In the genomic region with DNA sequence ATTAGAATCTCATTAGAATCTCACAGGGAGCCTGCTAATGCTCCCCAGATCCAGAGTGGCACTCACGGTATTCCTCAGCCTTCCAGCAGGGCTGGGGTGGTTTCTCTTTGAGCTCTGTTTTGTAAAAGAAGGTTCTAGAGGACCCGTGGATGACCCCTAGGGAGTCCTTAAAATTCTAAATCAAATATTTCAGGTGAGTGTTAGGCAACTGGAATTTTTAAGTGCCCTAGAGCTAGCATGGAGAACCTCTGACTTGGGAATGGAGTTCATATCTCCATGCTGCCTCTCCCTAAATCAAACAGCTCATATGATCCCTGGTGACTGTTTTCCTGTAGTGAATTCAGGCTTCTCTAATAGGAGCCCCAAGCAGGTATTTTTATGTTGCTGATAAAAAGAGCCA, we compare ENCODE assay signal across 19 mouse cellular contexts.
"Had no signal": no experiment of that assay in that cellular context is flagged by ENCODE, and none has a peak within 500 bp of the region (broad histone marks: within the 10 kb centered on the region; RNA-seq: fewer than 3 reads in every experiment).

No protein-coding gene starts in this region.

- H3K4me1 ChIP-seq: liver, embryonic 13.5 days; midbrain, embryonic 12.5 days; midbrain, embryonic 15.5 days; neural tube, embryonic 12.5 days; neural tube, embryonic 15.5 days had no signal

- DNase-seq: kidney, adult 18-20 months; kidney, adult 9 months; kidney, postnatal 25 days; liver, embryonic 13.5 days; right cerebral cortex, adult 18-20 months; right cerebral cortex, postnatal 14 days; right cerebral cortex, postnatal 4 days; thymus, adult 2 months; thymus, postnatal 14 days; thymus, postnatal 4 days had no signal

- H3K9me3 ChIP-seq: liver, embryonic 13.5 days; midbrain, embryonic 12.5 days; midbrain, embryonic 15.5 days; neural tube, embryonic 12.5 days; neural tube, embryonic 15.5 days had no signal

- H3K4me2 ChIP-seq: liver, embryonic 13.5 days; midbrain, embryonic 12.5 days; midbrain, embryonic 15.5 days; neural tube, embryonic 12.5 days; neural tube, embryonic 15.5 days had no signal

- H3K4me3 ChIP-seq: layer of hippocampus, adult 2 months; liver, embryonic 13.5 days; midbrain, embryonic 12.5 days; midbrain, embryonic 15.5 days; neural tube, embryonic 12.5 days; neural tube, embryonic 15.5 days had no signal

- H3K36me3 ChIP-seq: liver, embryonic 13.5 days; midbrain, embryonic 12.5 days; midbrain, embryonic 15.5 days; neural tube, embryonic 12.5 days; neural tube, embryonic 15.5 days had no signal

- H3K27me3 ChIP-seq: liver, embryonic 13.5 days; midbrain, embryonic 12.5 days; midbrain, embryonic 15.5 days; neural tube, embryonic 12.5 days; neural tube, embryonic 15.5 days had no signal

- H3K9ac ChIP-seq: liver, embryonic 13.5 days; midbrain, embryonic 12.5 days; midbrain, embryonic 15.5 days; neural tube, embryonic 12.5 days; neural tube, embryonic 15.5 days had no signal

- ATAC-seq: inflammation-experienced regulatory T-cells, adult 6 months; intestine, embryonic 16.5 days; midbrain, embryonic 15.5 days had no signal

- H3K27ac ChIP-seq: layer of hippocampus, adult 2 months; liver, embryonic 13.5 days; macrophage; midbrain, embryonic 12.5 days; midbrain, embryonic 15.5 days; neural tube, embryonic 12.5 days; neural tube, embryonic 15.5 days; stomach, postnatal 0 days had no signal
